Mouse (Mus musculus) small intestine, adult 2 months (tissue): ENCODE measurements around the gene Sept4.

ENCODE experiments used
- CTCF ChIP-seq: fragments of 200-500 bp; IDR thresholded peaks from 2 replicates; pipeline ENCODE4 v1.5.1; 2012; ENCODE audit warnings: low read depth, mild to moderate bottlenecking, control low read depth, inconsistent platforms, low read length, moderate library complexity, mixed read lengths; ENCODE audit not compliant: insufficient replicate concordance, insufficient read length; ENCODE audit errors: extremely low read depth
- POLR2A ChIP-seq: fragments of 200-500 bp; IDR thresholded peaks from 2 replicates; pipeline ENCODE4 v1.6.1; 2012; ENCODE audit warnings: low read depth, mild to moderate bottlenecking, control low read depth, inconsistent platforms, low read length, moderate library complexity

- TF ChIP-seq POLR2A = no peak
- TF ChIP-seq CTCF = no peak
These were observed 10.4 kb downstream of the Sept4 start for GRCm38 (mm10) chr11:87578963-87579601.
